Comparison of ENCODE assay signal across 14 mouse cellular contexts in the genomic region with DNA sequence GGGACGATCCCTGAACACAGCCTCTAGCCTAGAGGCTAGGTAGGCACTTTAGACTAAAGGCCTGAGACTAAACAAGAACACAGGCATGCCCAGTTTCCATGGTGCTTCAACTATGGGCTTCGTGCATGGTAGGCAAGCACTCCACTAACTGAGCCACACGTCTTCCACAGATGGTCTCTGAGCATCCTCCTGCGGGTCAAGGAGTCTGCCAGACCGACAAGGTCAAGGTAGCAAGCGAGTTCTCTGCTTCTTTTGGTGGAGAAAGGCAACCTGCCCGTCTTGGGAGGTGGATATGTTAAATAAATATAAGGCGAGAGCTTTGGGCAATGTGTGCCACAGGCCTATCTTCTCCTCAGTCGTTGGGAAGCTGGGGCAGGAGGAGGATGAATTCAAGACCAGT. TPM values are rescaled to one million over a fixed set of nuclear protein-coding genes. Genes with fewer than 3 reads are reported as not detected.
A peak's percentile ranks its signal among the peaks of the same experiment; 100 is the strongest.
DNase-seq lines count a peak whose midpoint lies in the region; ATAC-seq and TF ChIP-seq lines count a peak whose summit lies in the region.
"Had no signal": no experiment of that assay in that cellular context is flagged by ENCODE, and none has a peak within 500 bp of the region (broad histone marks: within the 10 kb centered on the region; RNA-seq: fewer than 3 reads in every experiment).

No protein-coding gene starts in this region.

- peak overlapping the region; percentile 34 for H3K4me2 ChIP-seq in forebrain, embryonic 14.5 days (ENCODE audit: low read length)
- no peak overlapping the region for H3K4me2 ChIP-seq in forebrain, embryonic 12.5 days
- H3K4me2 ChIP-seq in hindbrain, embryonic 16.5 days (ENCODE audit: low read length): peak overlapping the region; percentile 33
- H3K4me2 ChIP-seq: embryonic facial prominence, embryonic 15.5 days; kidney, embryonic 15.5 days; stomach, embryonic 15.5 days had no signal

- H3K36me3 ChIP-seq in forebrain, embryonic 14.5 days (ENCODE audit: control insufficient read depth, insufficient read depth, low read length): no peaks in the 10 kb centered on the region
- no peaks in the 10 kb centered on the region for H3K36me3 ChIP-seq in forebrain, embryonic 12.5 days (replicated peaks)
- no peaks in the 10 kb centered on the region; the same call in 1 of the 2 replicates for H3K36me3 ChIP-seq in kidney, adult 2 months (ENCODE audit: control insufficient read depth, insufficient read depth, low read length)
- H3K36me3 ChIP-seq in E14TG2a.4 (ENCODE audit: insufficient read depth, low read length): no peaks in the 10 kb centered on the region
- no peaks in the 10 kb centered on the region for H3K36me3 ChIP-seq in hindbrain, embryonic 16.5 days (ENCODE audit: control insufficient read depth, insufficient read depth, low read length)
- H3K36me3 ChIP-seq: embryonic facial prominence, embryonic 15.5 days; stomach, embryonic 15.5 days had no signal

- no peak overlapping the region for H3K4me3 ChIP-seq in forebrain, embryonic 14.5 days (ENCODE audit: low read depth, low read length)
- H3K4me3 ChIP-seq in forebrain, embryonic 12.5 days (replicated peaks): no peak overlapping the region
- peak overlapping the region; percentile 5; the same call in 1 of the 2 replicates for H3K4me3 ChIP-seq in kidney, adult 2 months (ENCODE audit: insufficient read depth, low read depth, low read length)
- peak overlapping the region; percentile 59 for H3K4me3 ChIP-seq in E14TG2a.4 (replicated peaks; ENCODE audit: low read length)
- H3K4me3 ChIP-seq in hindbrain, embryonic 16.5 days (ENCODE audit: low read length): peak overlapping the region; percentile 7; the same call in 1 of the 2 replicates
- H3K4me3 ChIP-seq: embryonic facial prominence, embryonic 15.5 days; kidney, embryonic 15.5 days; stomach, embryonic 15.5 days had no signal

- H3K9ac ChIP-seq in forebrain, embryonic 14.5 days (ENCODE audit: low read length): no peak overlapping the region
- no peak overlapping the region for H3K9ac ChIP-seq in forebrain, embryonic 12.5 days
- H3K9ac ChIP-seq in hindbrain, embryonic 16.5 days (ENCODE audit: low read depth, low read length): no peak overlapping the region
- H3K9ac ChIP-seq: embryonic facial prominence, embryonic 15.5 days; kidney, embryonic 15.5 days; stomach, embryonic 15.5 days had no signal

- DNase-seq in forebrain, embryonic 14.5 days (ENCODE audit: low spot score): no peak
- DNase-seq in kidney, adult 2 months: no peak
- no peak for DNase-seq in kidney, postnatal 4 days
- DNase-seq in retina, postnatal 1 day: no peak
- no peak for DNase-seq in spleen, postnatal 36 days (ENCODE audit: low spot score in 2 of 2)
- DNase-seq: adrenal gland, postnatal 36 days; heart, postnatal 36 days; thymus, postnatal 25 days had no signal

- H3K27ac ChIP-seq in forebrain, embryonic 14.5 days (ENCODE audit: low read depth, low read length): no peak overlapping the region
- H3K27ac ChIP-seq in forebrain, embryonic 12.5 days: no peak overlapping the region
- no peak overlapping the region; the same call in 1 of the 2 replicates for H3K27ac ChIP-seq in kidney, adult 2 months (ENCODE audit: insufficient read depth, low read depth, low read length)
- no peak overlapping the region for H3K27ac ChIP-seq in hindbrain, embryonic 16.5 days (ENCODE audit: low read depth, low read length)
- H3K27ac ChIP-seq: embryonic facial prominence, embryonic 15.5 days; kidney, embryonic 15.5 days; stomach, embryonic 15.5 days had no signal

- no peak for TF ChIP-seq CTCF in kidney, adult 2 months (conservative IDR thresholded peaks at IDR 0.05; ENCODE audit: insufficient read depth, insufficient read length, low read depth, low read length)
- no peak for TF ChIP-seq CTCF in E14TG2a.4 (conservative IDR thresholded peaks at IDR 0.05; ENCODE audit: low read length)

- 85% methylated on average over 9 of the region's 9 CpGs for WGBS in forebrain, embryonic 14.5 days
- 87% methylated on average over 9 of the region's 9 CpGs for WGBS in forebrain, embryonic 12.5 days
- WGBS in kidney, adult 2 months: 46% methylated on average over 9 of the region's 9 CpGs
- WGBS in hindbrain, embryonic 16.5 days: 77% methylated on average over 9 of the region's 9 CpGs

- TF ChIP-seq POLR2A in kidney, adult 2 months (IDR thresholded peaks at IDR 0.05; ENCODE audit: low read depth, low read length): peak; percentile 68

- no peak for ATAC-seq in forebrain, embryonic 14.5 days
- ATAC-seq in forebrain, embryonic 12.5 days (ENCODE audit: low FRiP score): no peak
- no peak for ATAC-seq in hindbrain, embryonic 16.5 days

- no peaks in the 10 kb centered on the region for H3K27me3 ChIP-seq in forebrain, embryonic 14.5 days (replicated peaks; ENCODE audit: control insufficient read depth, insufficient read depth, low read length)
- H3K27me3 ChIP-seq in forebrain, embryonic 12.5 days: no peaks in the 10 kb centered on the region
- H3K27me3 ChIP-seq in kidney, adult 2 months (replicated peaks; ENCODE audit: control insufficient read depth, insufficient read depth, low read length): no peaks in the 10 kb centered on the region
- H3K27me3 ChIP-seq in E14TG2a.4 (ENCODE audit: insufficient read depth, low read length): no peaks in the 10 kb centered on the region
- no peaks in the 10 kb centered on the region for H3K27me3 ChIP-seq in hindbrain, embryonic 16.5 days (replicated peaks; ENCODE audit: control insufficient read depth, insufficient read depth, low read length)
- H3K27me3 ChIP-seq: embryonic facial prominence, embryonic 15.5 days; kidney, embryonic 15.5 days; stomach, embryonic 15.5 days had no signal

- H3K9me3 ChIP-seq in forebrain, embryonic 14.5 days (replicated peaks; ENCODE audit: control insufficient read depth, low read length): no peaks in the 10 kb centered on the region
- H3K9me3 ChIP-seq in forebrain, embryonic 12.5 days: no peaks in the 10 kb centered on the region
- no peaks in the 10 kb centered on the region for H3K9me3 ChIP-seq in E14TG2a.4 (ENCODE audit: low read length)
- H3K9me3 ChIP-seq in hindbrain, embryonic 16.5 days (ENCODE audit: control insufficient read depth, low read length): no peaks in the 10 kb centered on the region
- H3K9me3 ChIP-seq: embryonic facial prominence, embryonic 15.5 days; kidney, embryonic 15.5 days; stomach, embryonic 15.5 days had no signal

- 0 out of 2 replicates have a peak, but pooled peaks cover 2% of the 10 kb centered on the region for H3K4me1 ChIP-seq in forebrain, embryonic 14.5 days (ENCODE audit: control insufficient read depth, insufficient read depth, low read length)
- H3K4me1 ChIP-seq in forebrain, embryonic 12.5 days: peaks cover 12% of the 10 kb centered on the region
- H3K4me1 ChIP-seq in kidney, adult 2 months (ENCODE audit: control insufficient read depth, insufficient read depth, low read length): peaks cover 7% of the 10 kb centered on the region; the same call in 1 of the 2 replicates
- peaks cover 42% of the 10 kb centered on the region for H3K4me1 ChIP-seq in E14TG2a.4 (replicated peaks; ENCODE audit: low read depth, low read length)
- peaks cover 11% of the 10 kb centered on the region; the same call in 1 of the 2 replicates for H3K4me1 ChIP-seq in hindbrain, embryonic 16.5 days (ENCODE audit: control insufficient read depth, insufficient read depth, low read depth, low read length)

RNA-seq across cellular contexts. Expression of a gene that starts 28.6 kb away (rescaled TPM):
- 28.3 and 30.4 TPM in 2 replicates for polyA plus RNA-seq in forebrain, embryonic 14.5 days (2014; fragmentation: Nextera tagmentation; extraction: Ambion mirVana)
- polyA plus RNA-seq in forebrain, embryonic 12.5 days (2016; fragmentation: Nextera tagmentation; extraction: Ambion mirVana): 36.4 and 42.5 TPM in 2 replicates
- polyA plus RNA-seq in kidney, adult 2 months (2012; rRNA removed): 37.0 and 45.7 TPM in 2 replicates
- 22.7 and 23.2 TPM in 2 replicates for polyA plus RNA-seq in hindbrain, embryonic 16.5 days (2015; fragmentation: Nextera tagmentation; extraction: Ambion mirVana)

Comparison
In these comparisons a context has a peak if more than half of its experiments do, and no peak if none do; other contexts are left out.
1. H3K4me3 ChIP-seq: peak in kidney, adult 2 months (single experiment), E14TG2a.4 (single experiment) and hindbrain, embryonic 16.5 days (single experiment); none in forebrain, embryonic 14.5 days (single experiment) and forebrain, embryonic 12.5 days (single experiment).